Mouse (Mus musculus): ENCODE results near the gene Bmpr1b. TPM values are rescaled to one million over a fixed set of nuclear protein-coding genes. Genes with fewer than 3 reads are reported as not detected.

Bmpr1b gene
- polyA plus RNA-seq, 1 experiment: 0.25 TPM

- no peaks in the 10 kb centered on the region for H3K27me3 ChIP-seq (ENCODE audit: control insufficient read depth, insufficient read depth, low read length, poor library complexity, severe bottlenecking)
Observed at GRCm38 (mm10) chr3:141932956-141933355, 236.3 kb downstream of the Bmpr1b start.

GRCm38 (mm10) chr3:141931372-141932092 lies 237.7 kb downstream of the Bmpr1b start:
- peak overlapping the region; percentile 54; the same call in 1 of the 2 replicates for H3K27ac ChIP-seq (ENCODE audit: insufficient read depth, low read length)
- no peaks in the 10 kb centered on the region for H3K9me3 ChIP-seq (replicated peaks; ENCODE audit: control insufficient read depth, insufficient read depth, low read length, poor library complexity, severe bottlenecking)
- no peak overlapping the region; the same call in 1 of the 2 replicates for H3K4me3 ChIP-seq (ENCODE audit: low read depth, low read length)
- TF ChIP-seq POLR2A (IDR thresholded peaks at IDR 0.05; ENCODE audit: insufficient read depth, low read length): no peak
- no peak for TF ChIP-seq CTCF (IDR thresholded peaks at IDR 0.05; ENCODE audit: low read depth, low read length)
- no peak for TF ChIP-seq EP300 (IDR thresholded peaks at IDR 0.05; ENCODE audit: insufficient read depth, low read depth, low read length)
- no peak overlapping the region for H3K9ac ChIP-seq (ENCODE audit: low read depth, poor library complexity, severe bottlenecking)
- no peaks in the 10 kb centered on the region for H3K36me3 ChIP-seq (ENCODE audit: control insufficient read depth, insufficient read depth, low read length, poor library complexity, severe bottlenecking)
- no peaks in the 10 kb centered on the region for H3K27me3 ChIP-seq (ENCODE audit: control insufficient read depth, insufficient read depth, low read length, poor library complexity, severe bottlenecking)
- H3K4me1 ChIP-seq (ENCODE audit: control insufficient read depth, insufficient read depth, low read length): peaks cover 2% of the 10 kb centered on the region

More at GRCm38 (mm10) chr3:141932956-141933355, 236.3 kb downstream of the Bmpr1b start:
- Histone ChIP-seq H3K27ac (ENCODE audit: insufficient read depth, low read length) (no peak overlapping the region), H3K4me3 (ENCODE audit: low read depth, low read length) (no peak overlapping the region), H3K36me3 (ENCODE audit: control insufficient read depth, insufficient read depth, low read length, poor library complexity, severe bottlenecking) (no peaks in the 10 kb centered on the region), H3K9me3 (replicated peaks; ENCODE audit: control insufficient read depth, insufficient read depth, low read length, poor library complexity, severe bottlenecking) (no peaks in the 10 kb centered on the region), H3K4me1 (ENCODE audit: control insufficient read depth, insufficient read depth, low read length) (peaks cover 2% of the 10 kb centered on the region), H3K9ac (ENCODE audit: low read depth, poor library complexity, severe bottlenecking) (no peak overlapping the region)
- TF ChIP-seq EP300 (IDR thresholded peaks at IDR 0.05; ENCODE audit: insufficient read depth, low read depth, low read length) (no peak), CTCF (IDR thresholded peaks at IDR 0.05; ENCODE audit: low read depth, low read length) (no peak), POLR2A (IDR thresholded peaks at IDR 0.05; ENCODE audit: insufficient read depth, low read length) (no peak)

- Histone ChIP-seq H3K9me3 (replicated peaks; ENCODE audit: control insufficient read depth, insufficient read depth, low read length, poor library complexity, severe bottlenecking) (no peaks in the 10 kb centered on the region), H3K27ac (ENCODE audit: insufficient read depth, low read length) (no peak overlapping the region), H3K4me3 (ENCODE audit: low read depth, low read length) (no peak overlapping the region), H3K9ac (ENCODE audit: low read depth, poor library complexity, severe bottlenecking) (no peak overlapping the region), H3K27me3 (ENCODE audit: control insufficient read depth, insufficient read depth, low read length, poor library complexity, severe bottlenecking) (no peaks in the 10 kb centered on the region), H3K4me1 (ENCODE audit: control insufficient read depth, insufficient read depth, low read length) (no peaks in the 10 kb centered on the region), H3K36me3 (ENCODE audit: control insufficient read depth, insufficient read depth, low read length, poor library complexity, severe bottlenecking) (no peaks in the 10 kb centered on the region)
- TF ChIP-seq EP300 (IDR thresholded peaks at IDR 0.05; ENCODE audit: insufficient read depth, low read depth, low read length) (no peak), CTCF (IDR thresholded peaks at IDR 0.05; ENCODE audit: low read depth, low read length) (no peak), POLR2A (IDR thresholded peaks at IDR 0.05; ENCODE audit: insufficient read depth, low read length) (no peak)
Observed at GRCm38 (mm10) chr3:141923442-141923841, 245.8 kb downstream of the Bmpr1b start.

GRCm38 (mm10) chr3:141921161-141921560 lies 248.1 kb downstream of the Bmpr1b start:
- no peaks in the 10 kb centered on the region for H3K36me3 ChIP-seq (ENCODE audit: control insufficient read depth, insufficient read depth, low read length, poor library complexity, severe bottlenecking)
- H3K27me3 ChIP-seq (ENCODE audit: control insufficient read depth, insufficient read depth, low read length, poor library complexity, severe bottlenecking): no peaks in the 10 kb centered on the region
- H3K9me3 ChIP-seq (replicated peaks; ENCODE audit: control insufficient read depth, insufficient read depth, low read length, poor library complexity, severe bottlenecking): no peaks in the 10 kb centered on the region
- H3K4me3 ChIP-seq (ENCODE audit: low read depth, low read length): no peak overlapping the region
- H3K27ac ChIP-seq (ENCODE audit: insufficient read depth, low read length): no peak overlapping the region
- H3K9ac ChIP-seq (ENCODE audit: low read depth, poor library complexity, severe bottlenecking): no peak overlapping the region
- TF ChIP-seq CTCF (IDR thresholded peaks at IDR 0.05; ENCODE audit: low read depth, low read length): no peak
- no peak for TF ChIP-seq EP300 (IDR thresholded peaks at IDR 0.05; ENCODE audit: insufficient read depth, low read depth, low read length)
- TF ChIP-seq POLR2A (IDR thresholded peaks at IDR 0.05; ENCODE audit: insufficient read depth, low read length): no peak
- H3K4me1 ChIP-seq (ENCODE audit: control insufficient read depth, insufficient read depth, low read length): no peaks in the 10 kb centered on the region

GRCm38 (mm10) chr3:141919661-141920060 lies 249.6 kb downstream of the Bmpr1b start:
- Histone ChIP-seq H3K27ac (ENCODE audit: insufficient read depth, low read length) (no peak overlapping the region), H3K36me3 (ENCODE audit: control insufficient read depth, insufficient read depth, low read length, poor library complexity, severe bottlenecking) (no peaks in the 10 kb centered on the region), H3K4me3 (ENCODE audit: low read depth, low read length) (no peak overlapping the region), H3K9ac (ENCODE audit: low read depth, poor library complexity, severe bottlenecking) (no peak overlapping the region), H3K4me1 (ENCODE audit: control insufficient read depth, insufficient read depth, low read length) (no peaks in the 10 kb centered on the region), H3K27me3 (ENCODE audit: control insufficient read depth, insufficient read depth, low read length, poor library complexity, severe bottlenecking) (no peaks in the 10 kb centered on the region), H3K9me3 (replicated peaks; ENCODE audit: control insufficient read depth, insufficient read depth, low read length, poor library complexity, severe bottlenecking) (no peaks in the 10 kb centered on the region)
- TF ChIP-seq POLR2A (IDR thresholded peaks at IDR 0.05; ENCODE audit: insufficient read depth, low read length) (no peak), CTCF (IDR thresholded peaks at IDR 0.05; ENCODE audit: low read depth, low read length) (no peak), EP300 (IDR thresholded peaks at IDR 0.05; ENCODE audit: insufficient read depth, low read depth, low read length) (no peak)

- H3K27ac ChIP-seq (ENCODE audit: insufficient read depth, low read length): no peak overlapping the region
- no peak for TF ChIP-seq POLR2A (IDR thresholded peaks at IDR 0.05; ENCODE audit: insufficient read depth, low read length)
- no peak for TF ChIP-seq CTCF (IDR thresholded peaks at IDR 0.05; ENCODE audit: low read depth, low read length)
- no peak for TF ChIP-seq EP300 (IDR thresholded peaks at IDR 0.05; ENCODE audit: insufficient read depth, low read depth, low read length)
- no peaks in the 10 kb centered on the region for H3K36me3 ChIP-seq (ENCODE audit: control insufficient read depth, insufficient read depth, low read length, poor library complexity, severe bottlenecking)
- no peaks in the 10 kb centered on the region for H3K27me3 ChIP-seq (ENCODE audit: control insufficient read depth, insufficient read depth, low read length, poor library complexity, severe bottlenecking)
- H3K9ac ChIP-seq (ENCODE audit: low read depth, poor library complexity, severe bottlenecking): no peak overlapping the region
- no peak overlapping the region for H3K4me3 ChIP-seq (ENCODE audit: low read depth, low read length)
- H3K4me1 ChIP-seq (ENCODE audit: control insufficient read depth, insufficient read depth, low read length): no peaks in the 10 kb centered on the region
- H3K9me3 ChIP-seq (replicated peaks; ENCODE audit: control insufficient read depth, insufficient read depth, low read length, poor library complexity, severe bottlenecking): no peaks in the 10 kb centered on the region
Observed at GRCm38 (mm10) chr3:141917166-141917565, 252.1 kb downstream of the Bmpr1b start.

All from ES-Bruce4 (cell line).